Mouse (Mus musculus) cerebellum, adult 9-10 months (tissue): Measurements from ENCODE around the gene Trpv5.

Source experiments
- DNase-seq: peaks from one replicate; pipeline ENCODE4 v3.0.0; 2022

The Trpv5 gene

GRCm38 (mm10) chr6:41637927-41638506, 42.6 kb downstream of the Trpv5 start:
- DNase-seq = no peak

DNA sequence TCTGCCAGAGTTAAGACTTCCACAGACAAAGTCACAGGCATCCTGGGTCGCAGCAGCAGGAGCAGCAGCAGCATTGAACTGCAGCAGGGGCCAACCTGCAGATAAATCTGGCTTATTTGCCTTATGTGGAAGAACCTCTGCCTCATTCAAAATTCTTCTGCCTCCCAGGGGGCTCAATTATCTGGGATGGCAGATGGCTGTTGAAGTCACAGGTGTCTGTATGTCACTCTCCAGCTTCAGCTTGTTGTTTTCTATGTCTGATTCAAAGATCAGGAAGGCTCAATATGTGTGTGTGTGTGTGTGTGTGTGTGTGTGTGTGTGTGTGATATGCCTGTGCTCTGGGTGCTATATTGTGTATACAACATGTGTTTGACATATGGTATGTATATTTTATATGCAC, 43.2 kb downstream of the Trpv5 start:
- no peak for DNase-seq

DNA sequence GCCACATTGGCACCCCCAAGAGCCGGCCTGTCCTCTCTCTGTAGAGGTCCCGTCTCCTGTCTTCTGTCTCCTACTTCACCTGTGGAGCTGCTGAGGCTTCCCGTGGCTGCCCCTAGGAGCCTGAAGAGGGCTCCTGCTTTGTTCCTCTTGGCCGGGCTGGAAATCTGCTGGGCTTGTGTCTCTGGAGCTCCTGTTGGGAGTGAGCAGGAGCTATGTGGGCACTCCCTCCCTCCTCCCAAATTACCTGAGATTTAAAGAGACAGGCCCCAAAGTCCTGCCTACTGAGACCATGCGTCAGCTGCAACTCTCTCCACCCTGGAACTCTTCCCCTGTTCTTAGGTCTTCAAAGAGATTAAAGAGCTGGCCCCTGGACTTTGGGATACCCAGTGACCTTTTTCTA, 44.4 kb downstream of the Trpv5 start, which contains the start of gene Trpv6:
TSS of gene Trpv6 (minus strand) at position 228 of the 400 bp plus-strand sequence.
- no peak for DNase-seq

GRCm38 (mm10) chr6:41635211-41635610, 45.4 kb downstream of the Trpv5 start:
- DNase-seq = no peak

- DNase-seq = no peak
Measured at GRCm38 (mm10) chr6:41631549-41631948, 49.0 kb downstream of the Trpv5 start.

DNA sequence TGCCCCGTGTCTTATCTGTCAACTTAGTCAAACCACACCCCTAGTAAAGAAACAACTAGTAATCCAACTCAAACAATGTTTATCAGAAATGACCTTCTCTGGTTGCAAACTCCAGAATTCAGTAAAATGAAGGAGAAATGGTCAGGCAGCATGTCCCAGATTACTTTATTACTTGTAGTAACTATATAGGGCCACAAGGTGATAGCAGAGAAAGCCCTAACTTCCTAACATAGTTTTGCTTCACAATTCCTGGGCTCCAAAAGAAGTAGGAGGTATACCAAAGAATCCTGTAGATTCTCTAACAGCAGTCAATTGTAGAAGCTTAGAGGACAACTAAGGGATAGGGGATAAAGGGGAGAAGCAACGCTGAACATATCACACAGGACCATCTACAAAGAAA, 49.8 kb downstream of the Trpv5 start:
- DNase-seq = no peak

- no peak for DNase-seq
Measured at GRCm38 (mm10) chr6:41628180-41628579, 52.4 kb downstream of the Trpv5 start.

- no peak for DNase-seq
Measured at GRCm38 (mm10) chr6:41622661-41623060, 57.9 kb downstream of the Trpv5 start.

GRCm38 (mm10) chr6:41621241-41621990, 59.2 kb downstream of the Trpv5 start:
- DNase-seq = no peak

DNA sequence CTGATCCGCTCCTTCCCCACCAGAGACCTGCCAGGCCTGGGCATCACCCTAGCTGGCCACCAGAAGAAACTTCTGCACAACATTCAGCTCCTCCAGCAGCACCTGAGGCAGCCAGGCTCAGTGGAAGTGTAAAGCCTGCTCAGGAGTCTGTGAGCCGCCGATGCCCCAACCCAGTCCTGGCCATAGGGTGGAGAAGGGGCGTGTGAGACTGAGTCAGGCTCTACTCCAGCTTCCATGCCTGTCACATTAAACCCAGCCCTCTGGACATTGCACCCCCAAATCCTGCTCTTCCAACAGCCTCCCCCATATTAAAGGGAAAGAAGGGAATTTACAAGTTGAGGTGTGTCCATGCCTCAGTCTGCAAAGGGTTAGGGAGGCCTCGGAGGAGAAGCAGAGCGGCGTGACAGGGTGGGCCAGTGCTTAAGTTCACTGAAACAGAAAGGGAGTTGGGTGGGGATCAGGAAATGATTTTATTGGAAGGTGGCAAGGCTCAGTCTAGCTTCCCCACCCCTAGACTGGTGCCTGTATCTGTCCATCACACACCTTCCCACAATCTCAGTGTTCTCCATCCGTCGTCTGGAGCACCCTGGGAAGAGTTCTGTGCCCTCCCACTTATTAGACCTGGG, 60.3 kb downstream of the Trpv5 start:
- DNase-seq = no peak

GRCm38 (mm10) chr6:41607637-41608036, 72.9 kb downstream of the Trpv5 start:
- DNase-seq = no peak

- no peak for DNase-seq
Measured at GRCm38 (mm10) chr6:41606214-41606613, 74.4 kb downstream of the Trpv5 start.

DNA sequence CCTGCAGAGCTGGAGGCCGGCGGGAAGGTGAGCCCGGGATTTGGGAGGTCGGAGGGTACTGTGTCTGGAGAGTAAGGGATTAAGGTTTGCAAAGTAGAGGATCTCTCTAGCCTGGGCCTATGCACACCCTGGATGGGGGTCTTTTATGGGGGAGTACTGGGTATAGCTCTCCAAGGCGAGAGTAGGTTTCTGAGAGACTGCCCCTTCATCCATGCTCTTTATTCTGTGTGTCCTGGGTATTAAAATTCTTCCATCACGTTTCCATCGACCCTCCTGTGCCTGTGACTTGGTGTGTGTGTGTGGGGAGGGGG, 74.8 kb downstream of the Trpv5 start:
- no peak for DNase-seq

GRCm38 (mm10) chr6:41605061-41605793, 75.3 kb downstream of the Trpv5 start, which contains the start of gene Ephb6:
Gene Ephb6 (plus strand): TSS chr6:41605482.
- no peak for DNase-seq

GRCm38 (mm10) chr6:41604401-41605050, 76.0 kb downstream of the Trpv5 start:
- DNase-seq = no peak
